Mouse (Mus musculus) lung, postnatal 0 days (tissue): ENCODE measurements at regions not wholly inside any gene's neighbourhood (a gene's known extent, or its start where the extent isn't known, plus 50 kb on each side); places are given as distances from the start of the nearest gene placed in this dataset.

Experiments used
- ATAC-seq: fragments of 200-750 bp; cut with Nextera tagmentation; 2 replicates; pipeline ENCODE4 v1.8.0; 2017; ENCODE audit warnings: moderate library complexity
- DNase-seq: peaks from one replicate; pipeline ENCODE4 v3.0.0-alpha.2; 2016; ENCODE audit warnings: low spot score
- H3K27ac ChIP-seq: fragments of 300-500 bp; sonication (generic); 2 replicates; pipeline ENCODE4 v1.5.1; 2014; ENCODE audit warnings: antibody characterized with exemption, mild to moderate bottlenecking, low read length, mixed read lengths
- H3K27me3 ChIP-seq: fragments of 300-500 bp; sonication (generic); replicated peaks from 2 replicates; pipeline ENCODE4 v1.6.1; 2014; ENCODE audit warnings: low read length, mixed read lengths; ENCODE audit not compliant: insufficient read depth
- H3K36me3 ChIP-seq: fragments of 300-500 bp; sonication (generic); 2 replicates; pipeline ENCODE4 v1.6.1; 2014; ENCODE audit warnings: low read length, mixed read lengths; ENCODE audit not compliant: insufficient read depth
- H3K4me1 ChIP-seq: fragments of 300-500 bp; sonication (generic); 2 replicates; pipeline ENCODE4 v1.6.1; 2014; ENCODE audit warnings: antibody characterized with exemption, low read depth, low read length, mixed read lengths; ENCODE audit not compliant: insufficient read depth
- H3K4me2 ChIP-seq: fragments of 300-500 bp; sonication (generic); replicated peaks from 2 replicates; pipeline ENCODE4 v1.6.1; 2014; ENCODE audit warnings: low read depth, mild to moderate bottlenecking, low read length, moderate library complexity, mixed read lengths
- H3K4me3 ChIP-seq: fragments of 300-500 bp; sonication (generic); 2 replicates; pipeline ENCODE4 v1.5.1; 2014; ENCODE audit warnings: low read depth, low read length
- H3K9ac ChIP-seq: fragments of 300-500 bp; sonication (generic); replicated peaks from 2 replicates; pipeline ENCODE4 v1.6.1; 2014; ENCODE audit warnings: low read depth, mild to moderate bottlenecking
- H3K9me3 ChIP-seq: fragments of 300-500 bp; sonication (generic); 2 replicates; pipeline ENCODE4 v1.6.1; 2016; ENCODE audit warnings: low read length, mixed read lengths
- CTCF ChIP-seq: IDR thresholded peaks from 2 replicates; pipeline ENCODE4 v1.5.1; 2016; ENCODE audit warnings: antibody characterized with exemption, mild to moderate bottlenecking
- EP300 ChIP-seq: IDR thresholded peaks from 2 replicates; pipeline ENCODE4 v1.6.1; 2016; ENCODE audit warnings: antibody characterized with exemption, mild to moderate bottlenecking, control low read depth
- WGBS: fragments of 180-500 bp; shearing (Covaris S2); extraction: QIAGEN DNeasy Blood & Tissue Kit; methylation state at CpG from one replicate; pipeline ENCODE4 v1.1.7; 2014; 5-methylcytosine and 5-hydroxymethylcytosine counted together

GRCm38 (mm10) chr3:78803176-78803575 is 483.1 kb downstream of the Rapgef2 start:
- Histone ChIP-seq H3K9ac (no peak overlapping the region), H3K4me2 (no peak overlapping the region), H3K27me3 (no peaks in the 10 kb centered on the region), H3K4me3 (no peak overlapping the region), H3K27ac (no peak overlapping the region), H3K36me3 (no peaks in the 10 kb centered on the region), H3K9me3 (no peaks in the 10 kb centered on the region), H3K4me1 (no peaks in the 10 kb centered on the region)
- no peak for DNase-seq
- no peak for ATAC-seq
- no peak for TF ChIP-seq EP300
- TF ChIP-seq CTCF, result no peak
- WGBS, result 65% methylated on average over 2 of the region's 2 CpGs

GRCm38 (mm10) chr3:78795951-78796455 is 490.3 kb downstream of the Rapgef2 start:
- H3K4me2 ChIP-seq, result no peak overlapping the region
- no peak for ATAC-seq
- H3K36me3 ChIP-seq, result no peaks in the 10 kb centered on the region
- TF ChIP-seq EP300, result no peak
- no peak for TF ChIP-seq CTCF
- H3K27ac ChIP-seq, result no peak overlapping the region
- H3K27me3 ChIP-seq, result no peaks in the 10 kb centered on the region
- H3K4me3 ChIP-seq, result no peak overlapping the region
- no peaks in the 10 kb centered on the region for H3K4me1 ChIP-seq
- WGBS, result 76% methylated on average over 4 of the region's 4 CpGs
- no peak for DNase-seq
- H3K9me3 ChIP-seq, result no peaks in the 10 kb centered on the region
- no peak overlapping the region for H3K9ac ChIP-seq

- no peak overlapping the region for H3K27ac ChIP-seq
- no peaks in the 10 kb centered on the region for H3K9me3 ChIP-seq
- no peak for DNase-seq
- TF ChIP-seq CTCF (no peak), EP300 (no peak)
- no peaks in the 10 kb centered on the region for H3K4me1 ChIP-seq
- no peak overlapping the region for H3K4me3 ChIP-seq
- 96% methylated on average over 7 of the region's 7 CpGs for WGBS
- no peak overlapping the region for H3K4me2 ChIP-seq
- H3K27me3 ChIP-seq, result no peaks in the 10 kb centered on the region
- H3K36me3 ChIP-seq, result no peaks in the 10 kb centered on the region
- ATAC-seq, result no peak
- H3K9ac ChIP-seq, result no peak overlapping the region
Observed at GRCm38 (mm10) chr3:78792440-78793057, 493.8 kb downstream of the Rapgef2 start.

GRCm38 (mm10) chr3:78782766-78783165 is 503.6 kb downstream of the Rapgef2 start:
- Histone ChIP-seq H3K4me2 (no peak overlapping the region), H3K9ac (no peak overlapping the region), H3K27ac (no peak overlapping the region), H3K4me1 (no peaks in the 10 kb centered on the region), H3K27me3 (no peaks in the 10 kb centered on the region), H3K9me3 (no peaks in the 10 kb centered on the region), H3K36me3 (no peaks in the 10 kb centered on the region), H3K4me3 (no peak overlapping the region)
- DNase-seq, result no peak
- ATAC-seq, result no peak
- no peak for TF ChIP-seq CTCF
- TF ChIP-seq EP300, result no peak
- 54% methylated on average over 1 of the region's 1 CpGs for WGBS

GRCm38 (mm10) chr3:78755686-78756476 is 530.4 kb downstream of the Rapgef2 start:
- Histone ChIP-seq H3K9ac (no peak overlapping the region), H3K27me3 (no peaks in the 10 kb centered on the region)
- no peak for DNase-seq

GRCm38 (mm10) chr3:78736111-78736510 is 550.2 kb downstream of the Rapgef2 start:
- no peak for DNase-seq
- no peaks in the 10 kb centered on the region for H3K36me3 ChIP-seq
- no peaks in the 10 kb centered on the region for H3K27me3 ChIP-seq
- H3K9ac ChIP-seq, result no peak overlapping the region
- no peaks in the 10 kb centered on the region for H3K4me1 ChIP-seq
- TF ChIP-seq CTCF (no peak), EP300 (no peak)
- H3K9me3 ChIP-seq, result no peaks in the 10 kb centered on the region
- H3K4me3 ChIP-seq, result no peak overlapping the region
- ATAC-seq, result no peak
- H3K4me2 ChIP-seq, result no peak overlapping the region
- H3K27ac ChIP-seq, result no peak overlapping the region

More at GRCm38 (mm10) chr3:78755686-78756476, 530.4 kb downstream of the Rapgef2 start:
- TF ChIP-seq EP300 (no peak), CTCF (no peak)
- Histone ChIP-seq H3K27ac (no peak overlapping the region), H3K36me3 (no peaks in the 10 kb centered on the region), H3K4me2 (no peak overlapping the region), H3K4me1 (no peaks in the 10 kb centered on the region), H3K9me3 (no peaks in the 10 kb centered on the region), H3K4me3 (no peak overlapping the region)
- no peak for ATAC-seq
- 58% methylated on average over 4 of the region's 4 CpGs for WGBS
